Mouse (Mus musculus): ENCODE measurements around the gene Dcaf4.

DNA sequence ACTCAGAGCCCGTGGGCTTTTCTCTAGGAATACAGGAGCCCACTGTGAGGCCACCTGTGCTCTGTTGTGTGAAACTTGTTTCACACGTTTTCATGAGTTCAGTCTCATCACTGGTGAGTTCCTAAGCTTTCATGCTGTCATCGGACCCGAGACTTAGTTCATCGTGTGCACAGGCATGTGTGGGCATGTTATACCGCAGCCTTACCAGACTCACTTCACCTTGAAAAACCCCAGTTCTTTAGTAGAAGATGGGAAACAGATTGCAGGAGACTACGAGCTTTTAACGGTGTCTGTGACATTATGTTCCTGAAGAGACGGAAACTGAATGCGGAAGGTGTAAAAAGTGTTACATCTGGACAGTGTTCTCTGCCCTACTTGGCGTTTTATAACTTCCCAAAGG, 15.2 kb downstream of the Dcaf4 start:
- TF ChIP-seq CTCF (IDR thresholded peaks at IDR 0.05) (no peak), POLR2A (IDR thresholded peaks at IDR 0.05; ENCODE audit: insufficient read depth, low read depth, low read length) (no peak)

Measured in heart, adult 2 months (tissue).